Mouse (Mus musculus) forebrain, embryonic 12.5 days (tissue): ENCODE results near the gene Gbf1. TPM values are rescaled to one million over a fixed set of nuclear protein-coding genes. Genes with fewer than 3 reads are reported as not detected.

ENCODE experiments used
- ATAC-seq: fragments of 200-750 bp; cut with Nextera tagmentation; 2 replicates; pipeline ENCODE4 v1.8.0; 2017; ENCODE audit warnings: moderate TSS enrichment; ENCODE audit not compliant: low FRiP score
- H3K27ac ChIP-seq: fragments of 300-500 bp; sonication (generic); 2 replicates; pipeline ENCODE4 v1.5.1; 2016; ENCODE audit warnings: mild to moderate bottlenecking
- H3K27me3 ChIP-seq: fragments of 300-500 bp; sonication (generic); 2 replicates; pipeline ENCODE4 v1.6.1; 2016; ENCODE audit warnings: mild to moderate bottlenecking
- H3K36me3 ChIP-seq: fragments of 300-500 bp; sonication (generic); replicated peaks from 2 replicates; pipeline ENCODE4 v1.6.1; 2016; ENCODE audit warnings: mild to moderate bottlenecking
- H3K4me1 ChIP-seq: fragments of 300-500 bp; sonication (generic); 2 replicates; pipeline ENCODE4 v1.6.1; 2016
- H3K4me2 ChIP-seq: fragments of 300-500 bp; sonication (generic); 2 replicates; pipeline ENCODE4 v1.6.1; 2016; ENCODE audit warnings: mild to moderate bottlenecking, moderate library complexity
- H3K4me3 ChIP-seq: fragments of 300-500 bp; sonication (generic); replicated peaks from 2 replicates; pipeline ENCODE4 v1.5.1; 2016; ENCODE audit warnings: mild to moderate bottlenecking
- H3K9ac ChIP-seq: fragments of 300-500 bp; sonication (generic); 2 replicates; pipeline ENCODE4 v1.6.1; 2016; ENCODE audit warnings: mild to moderate bottlenecking
- H3K9me3 ChIP-seq: fragments of 300-500 bp; sonication (generic); 2 replicates; pipeline ENCODE4 v1.6.1; 2016
- WGBS: fragments of 180-500 bp; shearing (Covaris S2); methylation state at CpG from one replicate; pipeline ENCODE4 v1.1.7; 2016; 5-methylcytosine and 5-hydroxymethylcytosine counted together
- polyA plus RNA-seq: library from polyadenylated mRNA; unstranded; fragments of >200 nt; fragmentation: Nextera tagmentation; extraction: Ambion mirVana; gene quantifications from 2 replicates; pipeline ENCODE4 v1.2.1, GENCODE M21; 2016

Gene Gbf1
- polyA plus RNA-seq, 1 experiment from 2014 or later: 64.0 TPM

- no peaks in the 10 kb centered on the region for H3K9me3 ChIP-seq
- ATAC-seq: no peak
- H3K4me3 ChIP-seq: no peak overlapping the region
- H3K4me2 ChIP-seq: no peak overlapping the region; the same call in 1 of the 2 replicates
- no peaks in the 10 kb centered on the region; the same call in 1 of the 2 replicates for H3K36me3 ChIP-seq
- no peak overlapping the region for H3K27ac ChIP-seq
- H3K27me3 ChIP-seq: peaks cover 96% of the 10 kb centered on the region
- no peak overlapping the region for H3K9ac ChIP-seq
- 47% methylated on average over 12 of the region's 12 CpGs for whole genome bisulfite sequencing
- peaks cover 44% of the 10 kb centered on the region for H3K4me1 ChIP-seq
Measured at GRCm38 (mm10) chr19:46315752-46316610, 163.7 kb downstream of the Gbf1 start.

- ATAC-seq: no peak
- Histone ChIP-seq H3K36me3 (no peaks in the 10 kb centered on the region), H3K4me2 (peak overlapping the region; percentile 64), H3K27me3 (peaks cover 86% of the 10 kb centered on the region), H3K9me3 (no peaks in the 10 kb centered on the region), H3K9ac (peak overlapping the region; percentile 59), H3K4me1 (peaks cover 54% of the 10 kb centered on the region), H3K4me3 (peak overlapping the region; percentile 47), H3K27ac (no peak overlapping the region)
- 31% methylated on average over 15 of the region's 15 CpGs for WGBS
Measured at GRCm38 (mm10) chr19:46316846-46317545, 164.7 kb downstream of the Gbf1 start.

- peaks cover 89% of the 10 kb centered on the region for H3K27me3 ChIP-seq
- ATAC-seq: no peak
- no peak overlapping the region for H3K27ac ChIP-seq
- no peaks in the 10 kb centered on the region for H3K9me3 ChIP-seq
- peak overlapping the region; percentile 47 for H3K4me3 ChIP-seq
- peaks cover 59% of the 10 kb centered on the region for H3K4me1 ChIP-seq
- H3K9ac ChIP-seq: peak overlapping the region; percentile 59
- no peaks in the 10 kb centered on the region for H3K36me3 ChIP-seq
- peak overlapping the region; percentile 64 for H3K4me2 ChIP-seq
- WGBS: under 1% methylated on average over 47 of the region's 48 CpGs
Measured at GRCm38 (mm10) chr19:46317546-46317885, 165.2 kb downstream of the Gbf1 start.

GRCm38 (mm10) chr19:46318031-46318471 is 165.7 kb downstream of the Gbf1 start:
- Histone ChIP-seq H3K27ac (peak overlapping the region; percentile 4; the same call in 1 of the 2 replicates), H3K9ac (peak overlapping the region; percentile 59), H3K27me3 (peaks cover 89% of the 10 kb centered on the region), H3K4me2 (peak overlapping the region; percentile 64), H3K9me3 (no peaks in the 10 kb centered on the region), H3K4me1 (peaks cover 65% of the 10 kb centered on the region), H3K36me3 (no peaks in the 10 kb centered on the region), H3K4me3 (peak overlapping the region; percentile 47)
- ATAC-seq: no peak
- 3% methylated on average over 36 of the region's 42 CpGs for WGBS

GRCm38 (mm10) chr19:46318586-46319378 is 166.5 kb downstream of the Gbf1 start:
- Histone ChIP-seq H3K27ac (peak overlapping the region; percentile 47; the same call in 1 of the 2 replicates), H3K9me3 (no peaks in the 10 kb centered on the region), H3K27me3 (peaks cover 89% of the 10 kb centered on the region), H3K4me1 (peaks cover 67% of the 10 kb centered on the region), H3K9ac (no peak overlapping the region), H3K36me3 (no peaks in the 10 kb centered on the region), H3K4me2 (peak overlapping the region; percentile 64), H3K4me3 (peak overlapping the region; percentile 0; the same call in 1 of the 2 replicates)
- peak; percentile 36; the same call in 1 of the 2 replicates for ATAC-seq
- WGBS: 12% methylated on average over 16 of the region's 16 CpGs

- 83% methylated on average over 8 of the region's 8 CpGs for WGBS
- Histone ChIP-seq H3K4me3 (no peak overlapping the region), H3K9ac (no peak overlapping the region), H3K27ac (0 out of 2 replicates have a peak overlapping the region, but pooled peaks have one; percentile 77), H3K4me2 (no peak overlapping the region), H3K4me1 (peaks cover 67% of the 10 kb centered on the region), H3K9me3 (no peaks in the 10 kb centered on the region), H3K36me3 (no peaks in the 10 kb centered on the region), H3K27me3 (peaks cover 89% of the 10 kb centered on the region)
- no peak for ATAC-seq
Measured at GRCm38 (mm10) chr19:46320076-46320785, 167.9 kb downstream of the Gbf1 start.

GRCm38 (mm10) chr19:46321101-46321943 is 169.0 kb downstream of the Gbf1 start:
- Histone ChIP-seq H3K4me1 (peaks cover 77% of the 10 kb centered on the region), H3K4me3 (0 out of 2 replicates have a peak overlapping the region, but pooled peaks have one; percentile 10), H3K9ac (0 out of 2 replicates have a peak overlapping the region, but pooled peaks have one; percentile 12), H3K27me3 (peaks cover 89% of the 10 kb centered on the region), H3K9me3 (no peaks in the 10 kb centered on the region), H3K4me2 (peak overlapping the region; percentile 47), H3K36me3 (no peaks in the 10 kb centered on the region), H3K27ac (peak overlapping the region; percentile 77)
- peak; percentile 79 for ATAC-seq
- 20% methylated on average over 6 of the region's 6 CpGs for WGBS

GRCm38 (mm10) chr19:46322144-46322995 is 170.1 kb downstream of the Gbf1 start:
- peak overlapping the region; percentile 77 for H3K27ac ChIP-seq
- peak overlapping the region; percentile 25; the same call in 1 of the 2 replicates for H3K9ac ChIP-seq
- peak overlapping the region; percentile 47 for H3K4me2 ChIP-seq
- ATAC-seq: no peak; the same call in 1 of the 2 replicates
- H3K27me3 ChIP-seq: peaks cover 87% of the 10 kb centered on the region
- H3K4me3 ChIP-seq: no peak overlapping the region
- WGBS: 57% methylated on average over 11 of the region's 11 CpGs
- H3K36me3 ChIP-seq: no peaks in the 10 kb centered on the region
- no peaks in the 10 kb centered on the region for H3K9me3 ChIP-seq
- peaks cover 80% of the 10 kb centered on the region for H3K4me1 ChIP-seq

- Histone ChIP-seq H3K4me2 (no peak overlapping the region), H3K9me3 (no peaks in the 10 kb centered on the region), H3K9ac (peak overlapping the region; percentile 25; the same call in 1 of the 2 replicates), H3K27me3 (peaks cover 79% of the 10 kb centered on the region), H3K4me1 (peaks cover 77% of the 10 kb centered on the region), H3K27ac (peak overlapping the region; percentile 77), H3K36me3 (no peaks in the 10 kb centered on the region), H3K4me3 (no peak overlapping the region)
- 82% methylated on average over 13 of the region's 13 CpGs for WGBS
- ATAC-seq: no peak
Measured at GRCm38 (mm10) chr19:46322996-46323572, 170.8 kb downstream of the Gbf1 start.

GRCm38 (mm10) chr19:46323716-46324115 is 171.4 kb downstream of the Gbf1 start:
- H3K4me1 ChIP-seq: peaks cover 73% of the 10 kb centered on the region
- WGBS: 82% methylated on average over 5 of the region's 5 CpGs
- ATAC-seq: no peak
- no peaks in the 10 kb centered on the region for H3K9me3 ChIP-seq
- H3K27me3 ChIP-seq: peaks cover 73% of the 10 kb centered on the region
- no peak overlapping the region for H3K27ac ChIP-seq
- no peak overlapping the region for H3K4me3 ChIP-seq
- no peak overlapping the region for H3K9ac ChIP-seq
- no peaks in the 10 kb centered on the region for H3K36me3 ChIP-seq
- H3K4me2 ChIP-seq: no peak overlapping the region
